Mouse (Mus musculus) macrophage (primary cell): ENCODE measurements around the gene Clec4d. TPM values are rescaled to one million over a fixed set of nuclear protein-coding genes. Genes with fewer than 3 reads are reported as not detected.
"Not testable (repeated sequence)": the region's sequence is repeated elsewhere in the genome, so short reads cannot be mapped to it uniquely, and the experiment has no call there.

Experiments
- H3K27ac ChIP-seq: fragments of 350-480 bp; formaldehyde crosslinking; 2 replicates; pipeline ENCODE4 v1.9.0; 2021
- H3K36me3 ChIP-seq: fragments of 350-480 bp; formaldehyde crosslinking; 2 replicates; pipeline ENCODE4 v1.9.0; 2021; ENCODE audit errors: inconsistent target
- H3K4me3 ChIP-seq: fragments of 350-480 bp; formaldehyde crosslinking; 2 replicates; pipeline ENCODE4 v1.9.0; 2021; ENCODE audit errors: inconsistent target
- H3K79me2 ChIP-seq: fragments of 350-480 bp; formaldehyde crosslinking; 2 replicates; pipeline ENCODE4 v1.9.0; 2021; ENCODE audit errors: inconsistent target
- whole genome bisulfite sequencing: methylation state at CpG from one replicate; pipeline ENCODE4 v1.1.7; 2026; ENCODE audit warnings: inconsistent platforms; ENCODE audit not compliant: missing documents; 5-methylcytosine and 5-hydroxymethylcytosine counted together
- polyA plus RNA-seq: library from polyadenylated mRNA; stranded (reverse); fragments of 250-400 nt; gene quantifications from 3 replicates; pipeline ENCODE4 v1.2.4, GENCODE M21; 2018; ENCODE audit warnings: inconsistent platforms

Clec4d gene
- polyA plus RNA-seq, 1 experiment from 2014 or later = 1,042 TPM

- Histone ChIP-seq H3K4me3 (no peak overlapping the region), H3K27ac (no peak overlapping the region), H3K79me2 (peaks cover 2% of the 10 kb centered on the region; the same call in 1 of the 2 replicates), H3K36me3 (peaks cover 12% of the 10 kb centered on the region)
- WGBS = 94% methylated on average over 2 of the region's 2 CpGs
These were observed 17.5 kb downstream of the Clec4d start for GRCm38 (mm10) chr6:123279443-123279842.

GRCm38 (mm10) chr6:123286311-123286710, 24.4 kb downstream of the Clec4d start:
- Histone ChIP-seq H3K27ac (peak overlapping the region; percentile 5; the same call in 1 of the 2 replicates), H3K79me2 (peaks cover 27% of the 10 kb centered on the region; the same call in 1 of the 2 replicates), H3K36me3 (no peaks in the 10 kb centered on the region), H3K4me3 (no peak overlapping the region)
- WGBS = 9% methylated on average over 2 of the region's 2 CpGs

GRCm38 (mm10) chr6:123288931-123289330, 27.0 kb downstream of the Clec4d start:
- 33% methylated on average over 10 of the region's 10 CpGs for WGBS
- H3K36me3 ChIP-seq = no peaks in the 10 kb centered on the region
- H3K27ac ChIP-seq = peak overlapping the region; percentile 77
- peak overlapping the region; percentile 37 for H3K4me3 ChIP-seq
- H3K79me2 ChIP-seq = peaks cover 27% of the 10 kb centered on the region; the same call in 1 of the 2 replicates

- Histone ChIP-seq H3K4me3 (peak within 1 kb of the TSS; percentile 37), H3K27ac (peak within 1 kb of the TSS; percentile 77), H3K36me3 (no peaks in the 10 kb centered on the region), H3K79me2 (peaks cover 27% of the 10 kb centered on the region; the same call in 1 of the 2 replicates)
- WGBS = 16% methylated on average over 4 of the region's 4 CpGs
These were observed 27.8 kb downstream of the Clec4d start, which contains the start of gene Clec4e for GRCm38 (mm10) chr6:123289753-123290152. Gene Clec4e (minus strand): TSS chr6:123289870.

GRCm38 (mm10) chr6:123292751-123293400, 31.0 kb downstream of the Clec4d start:
- no peak overlapping the region for H3K27ac ChIP-seq
- H3K4me3 ChIP-seq = no peak overlapping the region
- WGBS = 100% methylated on average over 1 of the region's 1 CpGs
- peaks cover 16% of the 10 kb centered on the region; the same call in 1 of the 2 replicates for H3K79me2 ChIP-seq
- no peaks in the 10 kb centered on the region for H3K36me3 ChIP-seq

- WGBS = 96% methylated on average over 6 of the region's 11 CpGs
- H3K79me2 ChIP-seq, H3K27ac ChIP-seq, H3K36me3 ChIP-seq, H3K4me3 ChIP-seq: not testable (repeated sequence)
These were observed 31.6 kb downstream of the Clec4d start for GRCm38 (mm10) chr6:123293509-123293908.

GRCm38 (mm10) chr6:123296687-123297086, 34.8 kb downstream of the Clec4d start:
- 92% methylated on average over 1 of the region's 1 CpGs for WGBS
- H3K36me3 ChIP-seq = no peaks in the 10 kb centered on the region
- H3K27ac ChIP-seq = no peak overlapping the region

GRCm38 (mm10) chr6:123306315-123306714, 44.4 kb downstream of the Clec4d start:
- not testable (repeated sequence) for H3K36me3 ChIP-seq, H3K27ac ChIP-seq, H3K4me3 ChIP-seq, H3K79me2 ChIP-seq
- 93% methylated on average over 6 of the region's 7 CpGs for WGBS

More at GRCm38 (mm10) chr6:123296687-123297086, 34.8 kb downstream of the Clec4d start:
- Histone ChIP-seq H3K79me2 (no peaks in the 10 kb centered on the region), H3K4me3 (no peak overlapping the region)

- H3K4me3 ChIP-seq = no peak within 1 kb of the TSS
- H3K27ac ChIP-seq = no peak within 1 kb of the TSS
- no peaks in the 10 kb centered on the region for H3K79me2 ChIP-seq
- no peaks in the 10 kb centered on the region for H3K36me3 ChIP-seq
- 89% methylated on average over 2 of the region's 2 CpGs for WGBS
These were observed 46.1 kb downstream of the Clec4d start, which contains the start of gene Vmn2r19 for GRCm38 (mm10) chr6:123308033-123308432. Gene Vmn2r19 (plus strand): TSS chr6:123308333.

Other genes starting within 250 kb of the Clec4d start
- 3.1 to 7.3 TPM (median 5.7 TPM) in 3 replicates for gene Clec4b1, start 212.1 kb upstream of the Clec4d start, polyA plus RNA-seq
- gene Clec4a2, start 155.7 kb upstream of the Clec4d start, polyA plus RNA-seq = 66.0 to 89.8 TPM (median 67.4 TPM) in 3 replicates
- 0.22 to 0.53 TPM in 2 of 3 replicates, not detected in the other for gene Clec4b2, start 89.2 kb upstream of the Clec4d start, polyA plus RNA-seq
- 241 to 528 TPM (median 280 TPM) in 3 replicates for gene Clec4n, start 32.3 kb upstream of the Clec4d start, polyA plus RNA-seq
- 12.6 to 34.8 TPM (median 12.7 TPM) in 3 replicates for gene Clec4e, start 27.8 kb downstream of the Clec4d start, polyA plus RNA-seq
- gene Vmn2r19, start 46.2 kb downstream of the Clec4d start, polyA plus RNA-seq = not detected in 3 replicates
- not detected in 3 replicates for gene Vmn2r20, start 156.0 kb downstream of the Clec4d start, polyA plus RNA-seq